Mouse (Mus musculus): ENCODE data around the gene Melk. TPM values are rescaled to one million over a fixed set of nuclear protein-coding genes. Genes with fewer than 3 reads are reported as not detected.

Gene Melk
- polyA plus RNA-seq, 1 experiment = 95.6 TPM

- H3K27ac ChIP-seq (ENCODE audit: insufficient read depth, low read length) = no peak overlapping the region
- H3K9me3 ChIP-seq (replicated peaks; ENCODE audit: control insufficient read depth, insufficient read depth, low read length, poor library complexity, severe bottlenecking) = peaks cover 1% of the 10 kb centered on the region; the same call in 1 of the 2 replicates
- no peak overlapping the region for H3K4me3 ChIP-seq (ENCODE audit: low read depth, low read length)
- no peaks in the 10 kb centered on the region for H3K36me3 ChIP-seq (ENCODE audit: control insufficient read depth, insufficient read depth, low read length, poor library complexity, severe bottlenecking)
- TF ChIP-seq EP300 (IDR thresholded peaks at IDR 0.05; ENCODE audit: insufficient read depth, low read depth, low read length) (no peak), POLR2A (IDR thresholded peaks at IDR 0.05; ENCODE audit: insufficient read depth, low read length) (no peak)
- no peak overlapping the region for H3K9ac ChIP-seq (ENCODE audit: low read depth, poor library complexity, severe bottlenecking)
- no peaks in the 10 kb centered on the region for H3K4me1 ChIP-seq (ENCODE audit: control insufficient read depth, insufficient read depth, low read length)
- no peaks in the 10 kb centered on the region; the same call in 1 of the 2 replicates for H3K27me3 ChIP-seq (ENCODE audit: control insufficient read depth, insufficient read depth, low read length, poor library complexity, severe bottlenecking)
These were observed 41.5 kb upstream of the Melk start for GRCm38 (mm10) chr4:44259126-44259525.

GRCm38 (mm10) chr4:44260244-44260643 is 40.4 kb upstream of the Melk start:
- no peaks in the 10 kb centered on the region for H3K4me1 ChIP-seq (ENCODE audit: control insufficient read depth, insufficient read depth, low read length)
- peaks cover 11% of the 10 kb centered on the region for H3K9me3 ChIP-seq (replicated peaks; ENCODE audit: control insufficient read depth, insufficient read depth, low read length, poor library complexity, severe bottlenecking)
- no peak overlapping the region for H3K27ac ChIP-seq (ENCODE audit: insufficient read depth, low read length)
- no peaks in the 10 kb centered on the region; the same call in 1 of the 2 replicates for H3K27me3 ChIP-seq (ENCODE audit: control insufficient read depth, insufficient read depth, low read length, poor library complexity, severe bottlenecking)
- TF ChIP-seq CTCF (IDR thresholded peaks at IDR 0.05; ENCODE audit: low read depth, low read length) = no peak
- TF ChIP-seq POLR2A (IDR thresholded peaks at IDR 0.05; ENCODE audit: insufficient read depth, low read length) = no peak
- no peak for TF ChIP-seq EP300 (IDR thresholded peaks at IDR 0.05; ENCODE audit: insufficient read depth, low read depth, low read length)
- no peak overlapping the region for H3K4me3 ChIP-seq (ENCODE audit: low read depth, low read length)
- no peaks in the 10 kb centered on the region for H3K36me3 ChIP-seq (ENCODE audit: control insufficient read depth, insufficient read depth, low read length, poor library complexity, severe bottlenecking)
- H3K9ac ChIP-seq (ENCODE audit: low read depth, poor library complexity, severe bottlenecking) = no peak overlapping the region

GRCm38 (mm10) chr4:44265500-44265899 is 35.2 kb upstream of the Melk start:
- no peak overlapping the region for H3K9ac ChIP-seq (ENCODE audit: low read depth, poor library complexity, severe bottlenecking)
- no peak overlapping the region for H3K27ac ChIP-seq (ENCODE audit: insufficient read depth, low read length)
- H3K4me3 ChIP-seq (ENCODE audit: low read depth, low read length) = no peak overlapping the region
- H3K27me3 ChIP-seq (ENCODE audit: control insufficient read depth, insufficient read depth, low read length, poor library complexity, severe bottlenecking) = no peaks in the 10 kb centered on the region
- H3K36me3 ChIP-seq (ENCODE audit: control insufficient read depth, insufficient read depth, low read length, poor library complexity, severe bottlenecking) = no peaks in the 10 kb centered on the region
- H3K9me3 ChIP-seq (replicated peaks; ENCODE audit: control insufficient read depth, insufficient read depth, low read length, poor library complexity, severe bottlenecking) = peaks cover 18% of the 10 kb centered on the region
- H3K4me1 ChIP-seq (ENCODE audit: control insufficient read depth, insufficient read depth, low read length) = peaks cover 3% of the 10 kb centered on the region
- TF ChIP-seq POLR2A (IDR thresholded peaks at IDR 0.05; ENCODE audit: insufficient read depth, low read length) (no peak), EP300 (IDR thresholded peaks at IDR 0.05; ENCODE audit: insufficient read depth, low read depth, low read length) (no peak), CTCF (IDR thresholded peaks at IDR 0.05; ENCODE audit: low read depth, low read length) (no peak)

GRCm38 (mm10) chr4:44267437-44267836 is 33.2 kb upstream of the Melk start:
- peaks cover 3% of the 10 kb centered on the region for H3K4me1 ChIP-seq (ENCODE audit: control insufficient read depth, insufficient read depth, low read length)
- no peaks in the 10 kb centered on the region for H3K27me3 ChIP-seq (ENCODE audit: control insufficient read depth, insufficient read depth, low read length, poor library complexity, severe bottlenecking)
- peaks cover 18% of the 10 kb centered on the region for H3K9me3 ChIP-seq (replicated peaks; ENCODE audit: control insufficient read depth, insufficient read depth, low read length, poor library complexity, severe bottlenecking)
- H3K27ac ChIP-seq (ENCODE audit: insufficient read depth, low read length) = no peak overlapping the region
- no peak overlapping the region for H3K4me3 ChIP-seq (ENCODE audit: low read depth, low read length)
- TF ChIP-seq EP300 (IDR thresholded peaks at IDR 0.05; ENCODE audit: insufficient read depth, low read depth, low read length) (no peak), POLR2A (IDR thresholded peaks at IDR 0.05; ENCODE audit: insufficient read depth, low read length) (no peak), CTCF (IDR thresholded peaks at IDR 0.05; ENCODE audit: low read depth, low read length) (no peak)
- no peak overlapping the region for H3K9ac ChIP-seq (ENCODE audit: low read depth, poor library complexity, severe bottlenecking)
- H3K36me3 ChIP-seq (ENCODE audit: control insufficient read depth, insufficient read depth, low read length, poor library complexity, severe bottlenecking) = no peaks in the 10 kb centered on the region

- peaks cover 14% of the 10 kb centered on the region for H3K9me3 ChIP-seq (replicated peaks; ENCODE audit: control insufficient read depth, insufficient read depth, low read length, poor library complexity, severe bottlenecking)
- TF ChIP-seq POLR2A (IDR thresholded peaks at IDR 0.05; ENCODE audit: insufficient read depth, low read length) (no peak), EP300 (IDR thresholded peaks at IDR 0.05; ENCODE audit: insufficient read depth, low read depth, low read length) (no peak), CTCF (IDR thresholded peaks at IDR 0.05; ENCODE audit: low read depth, low read length) (no peak)
- H3K27me3 ChIP-seq (ENCODE audit: control insufficient read depth, insufficient read depth, low read length, poor library complexity, severe bottlenecking) = no peaks in the 10 kb centered on the region
- no peak overlapping the region for H3K27ac ChIP-seq (ENCODE audit: insufficient read depth, low read length)
- H3K4me1 ChIP-seq (ENCODE audit: control insufficient read depth, insufficient read depth, low read length) = peaks cover 3% of the 10 kb centered on the region
- H3K4me3 ChIP-seq (ENCODE audit: low read depth, low read length) = no peak overlapping the region
- no peak overlapping the region for H3K9ac ChIP-seq (ENCODE audit: low read depth, poor library complexity, severe bottlenecking)
- no peaks in the 10 kb centered on the region for H3K36me3 ChIP-seq (ENCODE audit: control insufficient read depth, insufficient read depth, low read length, poor library complexity, severe bottlenecking)
These were observed 31.3 kb upstream of the Melk start for GRCm38 (mm10) chr4:44269376-44269817.

GRCm38 (mm10) chr4:44271134-44271533 is 29.5 kb upstream of the Melk start:
- TF ChIP-seq POLR2A (IDR thresholded peaks at IDR 0.05; ENCODE audit: insufficient read depth, low read length) (no peak), EP300 (IDR thresholded peaks at IDR 0.05; ENCODE audit: insufficient read depth, low read depth, low read length) (no peak), CTCF (IDR thresholded peaks at IDR 0.05; ENCODE audit: low read depth, low read length) (no peak)
- no peaks in the 10 kb centered on the region for H3K36me3 ChIP-seq (ENCODE audit: control insufficient read depth, insufficient read depth, low read length, poor library complexity, severe bottlenecking)
- peaks cover 3% of the 10 kb centered on the region for H3K4me1 ChIP-seq (ENCODE audit: control insufficient read depth, insufficient read depth, low read length)

More at GRCm38 (mm10) chr4:44271134-44271533, 29.5 kb upstream of the Melk start:
- no peaks in the 10 kb centered on the region for H3K27me3 ChIP-seq (ENCODE audit: control insufficient read depth, insufficient read depth, low read length, poor library complexity, severe bottlenecking)
- H3K9ac ChIP-seq (ENCODE audit: low read depth, poor library complexity, severe bottlenecking) = no peak overlapping the region
- no peak overlapping the region for H3K27ac ChIP-seq (ENCODE audit: insufficient read depth, low read length)
- H3K9me3 ChIP-seq (replicated peaks; ENCODE audit: control insufficient read depth, insufficient read depth, low read length, poor library complexity, severe bottlenecking) = no peaks in the 10 kb centered on the region
- H3K4me3 ChIP-seq (ENCODE audit: low read depth, low read length) = no peak overlapping the region
